Mouse (Mus musculus) cerebellum, adult 11-12 months (tissue): Measurements from ENCODE around the gene Depdc1b.

Source experiments
- DNase-seq: peaks from one replicate; pipeline ENCODE4 v3.0.0; 2022

The Depdc1b gene

GRCm38 (mm10) chr13:108317414-108317813 lies 1.3 kb downstream of the Depdc1b start:
- DNase-seq = no peak

GRCm38 (mm10) chr13:108319028-108319427 lies 2.9 kb downstream of the Depdc1b start:
- no peak for DNase-seq

- no peak for DNase-seq
These were observed 4.1 kb downstream of the Depdc1b start for GRCm38 (mm10) chr13:108320216-108320615.

GRCm38 (mm10) chr13:108322466-108322865 lies 6.3 kb downstream of the Depdc1b start:
- no peak for DNase-seq

GRCm38 (mm10) chr13:108323317-108323716 lies 7.2 kb downstream of the Depdc1b start:
- no peak for DNase-seq

- DNase-seq = no peak
These were observed 8.0 kb downstream of the Depdc1b start for GRCm38 (mm10) chr13:108323866-108324829.

GRCm38 (mm10) chr13:108325871-108326270 lies 9.7 kb downstream of the Depdc1b start:
- DNase-seq = no peak

GRCm38 (mm10) chr13:108326351-108326750 lies 10.2 kb downstream of the Depdc1b start:
- DNase-seq = no peak

- DNase-seq = no peak
These were observed 10.9 kb downstream of the Depdc1b start for GRCm38 (mm10) chr13:108327047-108327446.

- no peak for DNase-seq
These were observed 12.5 kb downstream of the Depdc1b start for GRCm38 (mm10) chr13:108328406-108329180.

- DNase-seq = no peak
These were observed 13.6 kb downstream of the Depdc1b start for GRCm38 (mm10) chr13:108329693-108330092.

GRCm38 (mm10) chr13:108335257-108336003 lies 19.3 kb downstream of the Depdc1b start:
- DNase-seq = no peak

- DNase-seq = no peak
These were observed 20.1 kb downstream of the Depdc1b start for GRCm38 (mm10) chr13:108336192-108336591.

GRCm38 (mm10) chr13:108337340-108337739 lies 21.2 kb downstream of the Depdc1b start:
- no peak for DNase-seq

- DNase-seq = no peak
These were observed 22.1 kb downstream of the Depdc1b start for GRCm38 (mm10) chr13:108338076-108338836.

- DNase-seq = no peak
These were observed 23.9 kb downstream of the Depdc1b start for GRCm38 (mm10) chr13:108339907-108340596.

- no peak for DNase-seq
These were observed 25.5 kb downstream of the Depdc1b start for GRCm38 (mm10) chr13:108341585-108341984.

- no peak for DNase-seq
These were observed 29.6 kb downstream of the Depdc1b start for GRCm38 (mm10) chr13:108345756-108346155.

- DNase-seq = no peak
These were observed 30.9 kb downstream of the Depdc1b start for GRCm38 (mm10) chr13:108347016-108347415.

- no peak for DNase-seq
These were observed 33.5 kb downstream of the Depdc1b start for GRCm38 (mm10) chr13:108349624-108350023.

- DNase-seq = no peak
These were observed 37.6 kb downstream of the Depdc1b start for GRCm38 (mm10) chr13:108353781-108354180.
